Mouse (Mus musculus): ENCODE measurements around the gene Gpx2. TPM values are rescaled to one million over a fixed set of nuclear protein-coding genes. Genes with fewer than 3 reads are reported as not detected.

The Gpx2 gene
- 0.55 and 1.3 TPM in 2 replicates for polyA plus RNA-seq (2016; fragmentation: Nextera tagmentation; extraction: Ambion mirVana)

DNA sequence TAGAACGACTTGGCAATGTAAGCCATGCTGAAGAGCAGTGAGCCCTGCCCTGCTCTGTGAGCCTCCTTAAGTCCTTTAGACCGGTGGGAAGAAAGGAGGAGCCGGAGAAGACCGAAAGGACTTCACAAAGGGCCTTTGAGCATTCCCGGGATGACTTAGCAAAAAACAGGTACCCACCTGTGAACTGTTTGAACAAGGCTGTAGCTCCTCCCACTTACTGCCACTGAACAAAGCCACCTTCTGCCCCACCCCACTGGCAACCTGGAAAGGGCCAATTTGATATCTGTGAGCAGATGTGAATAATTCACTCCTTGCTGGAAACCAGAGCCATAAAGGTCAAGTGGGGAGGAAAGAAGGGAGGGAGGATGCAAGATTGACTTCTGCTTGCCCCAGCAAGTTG is at the start of gene Gpx2:
Gene Gpx2 (minus strand): TSS at position 205 of the 400 bp plus-strand sequence.
- DNase-seq (ENCODE audit: low spot score) = no peak
- H3K36me3 ChIP-seq (replicated peaks) = no peaks in the 10 kb centered on the region
- no peak within 1 kb of the TSS for H3K4me3 ChIP-seq
- H3K27me3 ChIP-seq (replicated peaks; ENCODE audit: low read depth, poor library complexity, severe bottlenecking) = peaks cover 10% of the 10 kb centered on the region; the same call in 1 of the 2 replicates
- H3K4me1 ChIP-seq = peaks cover 22% of the 10 kb centered on the region
- H3K27ac ChIP-seq (replicated peaks) = no peak within 1 kb of the TSS
- 77% methylated on average over 5 of the region's 5 CpGs for WGBS
- no peaks in the 10 kb centered on the region for H3K9me3 ChIP-seq

DNA sequence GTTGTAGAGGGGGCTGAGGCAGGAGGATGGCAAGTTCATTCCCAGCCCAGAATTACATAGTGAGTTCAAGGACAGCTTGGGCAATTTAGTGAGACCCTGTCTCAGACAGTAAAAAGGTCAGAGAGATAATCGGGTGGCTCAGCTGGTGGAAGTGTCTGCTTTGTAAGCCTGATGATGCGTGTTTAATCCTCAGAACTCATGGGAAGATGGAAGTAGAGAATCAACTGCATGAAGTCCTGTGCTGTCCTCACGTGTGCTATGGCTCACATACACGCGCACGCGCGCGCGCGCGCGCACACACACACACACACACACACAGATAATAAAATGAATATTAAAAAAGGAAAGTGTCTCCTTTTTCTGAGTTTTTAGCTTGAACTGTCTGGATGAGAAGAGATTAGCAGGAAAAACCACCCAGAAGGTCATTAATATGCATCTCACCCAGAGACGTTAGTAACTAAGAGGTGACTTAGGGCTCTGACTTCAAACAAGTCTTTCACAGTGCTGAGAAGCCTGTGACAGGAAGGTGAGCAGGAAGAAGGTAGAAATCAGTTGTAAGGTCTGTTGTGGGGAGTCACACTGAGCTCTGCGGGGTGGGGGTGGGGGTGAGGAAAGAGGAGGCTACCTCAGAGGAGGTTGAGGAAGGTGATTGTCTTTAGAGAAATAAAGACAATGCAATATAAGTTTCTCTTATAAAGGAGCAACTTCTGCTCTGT is 49.1 kb upstream of the Gpx2 start:
- Histone ChIP-seq H3K9me3 (no peaks in the 10 kb centered on the region), H3K4me1 (no peaks in the 10 kb centered on the region), H3K4me3 (no peak overlapping the region), H3K27ac (replicated peaks) (no peak overlapping the region), H3K36me3 (replicated peaks) (peaks cover 16% of the 10 kb centered on the region; the same call in 1 of the 2 replicates), H3K27me3 (replicated peaks; ENCODE audit: low read depth, poor library complexity, severe bottlenecking) (no peaks in the 10 kb centered on the region)
- WGBS = 93% methylated on average over 15 of the region's 15 CpGs
- DNase-seq (ENCODE audit: low spot score) = no peak

GRCm38 (mm10) chr12:76840081-76840480 is 44.7 kb upstream of the Gpx2 start:
- WGBS = 79% methylated on average over 6 of the region's 6 CpGs
- Histone ChIP-seq H3K9me3 (no peaks in the 10 kb centered on the region), H3K36me3 (replicated peaks) (0 out of 2 replicates have a peak, but pooled peaks cover 9% of the 10 kb centered on the region), H3K4me3 (no peak overlapping the region), H3K4me1 (peaks cover 13% of the 10 kb centered on the region), H3K27ac (replicated peaks) (no peak overlapping the region), H3K27me3 (replicated peaks; ENCODE audit: low read depth, poor library complexity, severe bottlenecking) (no peaks in the 10 kb centered on the region)
- DNase-seq (ENCODE audit: low spot score) = no peak

- WGBS = 95% methylated on average over 4 of the region's 4 CpGs
- H3K36me3 ChIP-seq (replicated peaks) = 0 out of 2 replicates have a peak, but pooled peaks cover 9% of the 10 kb centered on the region
- no peaks in the 10 kb centered on the region for H3K27me3 ChIP-seq (replicated peaks; ENCODE audit: low read depth, poor library complexity, severe bottlenecking)
- no peak overlapping the region for H3K27ac ChIP-seq (replicated peaks)
- peaks cover 13% of the 10 kb centered on the region for H3K4me1 ChIP-seq
- no peaks in the 10 kb centered on the region for H3K9me3 ChIP-seq
- H3K4me3 ChIP-seq = no peak overlapping the region
- DNase-seq (ENCODE audit: low spot score) = no peak
These were observed 43.9 kb upstream of the Gpx2 start for GRCm38 (mm10) chr12:76839298-76839697.

DNA sequence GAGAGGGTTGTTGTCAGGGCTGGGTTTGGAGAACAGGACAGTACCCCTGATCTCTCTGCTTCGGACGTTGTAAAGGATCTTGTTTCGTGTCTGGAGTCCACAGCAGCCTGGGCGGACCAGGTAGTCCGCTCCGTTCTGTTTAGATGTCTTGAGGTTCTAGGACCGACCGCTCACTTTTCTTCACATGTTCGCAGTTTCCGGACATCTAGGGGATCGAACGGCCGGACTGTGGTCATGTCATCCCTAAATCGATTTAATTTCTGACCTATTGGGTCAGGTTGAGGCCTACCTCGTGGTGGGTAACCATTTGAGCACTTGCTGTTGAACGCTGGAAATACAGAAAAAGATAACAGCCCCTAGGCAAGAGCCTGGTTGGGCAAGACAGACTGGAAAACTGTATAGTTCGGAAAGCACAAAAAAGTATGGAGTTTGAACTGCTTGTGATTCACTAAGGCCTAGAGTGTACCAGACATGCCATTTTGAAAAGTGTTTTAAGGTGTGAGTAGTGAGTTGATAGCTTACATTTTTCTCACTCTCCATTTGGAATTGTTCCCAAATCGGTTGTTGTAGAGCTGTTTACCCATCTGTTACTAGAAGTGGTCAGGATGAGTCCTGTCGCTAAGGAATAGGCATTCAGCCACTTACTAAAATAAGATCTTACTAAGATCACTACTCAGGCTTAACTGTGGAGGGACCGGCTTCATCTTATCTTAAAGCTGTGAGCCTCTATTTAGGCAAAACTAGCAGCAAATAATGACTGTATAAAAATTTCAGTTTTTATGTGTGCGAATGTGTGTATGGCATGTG is 42.7 kb upstream of the Gpx2 start:
- peak overlapping the region; percentile 89 for H3K27ac ChIP-seq (replicated peaks)
- no peak for DNase-seq (ENCODE audit: low spot score)
- no peaks in the 10 kb centered on the region for H3K27me3 ChIP-seq (replicated peaks; ENCODE audit: low read depth, poor library complexity, severe bottlenecking)
- no peaks in the 10 kb centered on the region for H3K9me3 ChIP-seq
- H3K36me3 ChIP-seq (replicated peaks) = 0 out of 2 replicates have a peak, but pooled peaks cover 9% of the 10 kb centered on the region
- peaks cover 13% of the 10 kb centered on the region for H3K4me1 ChIP-seq
- WGBS = 14% methylated on average over 21 of the region's 21 CpGs
- peak overlapping the region; percentile 70 for H3K4me3 ChIP-seq

DNA sequence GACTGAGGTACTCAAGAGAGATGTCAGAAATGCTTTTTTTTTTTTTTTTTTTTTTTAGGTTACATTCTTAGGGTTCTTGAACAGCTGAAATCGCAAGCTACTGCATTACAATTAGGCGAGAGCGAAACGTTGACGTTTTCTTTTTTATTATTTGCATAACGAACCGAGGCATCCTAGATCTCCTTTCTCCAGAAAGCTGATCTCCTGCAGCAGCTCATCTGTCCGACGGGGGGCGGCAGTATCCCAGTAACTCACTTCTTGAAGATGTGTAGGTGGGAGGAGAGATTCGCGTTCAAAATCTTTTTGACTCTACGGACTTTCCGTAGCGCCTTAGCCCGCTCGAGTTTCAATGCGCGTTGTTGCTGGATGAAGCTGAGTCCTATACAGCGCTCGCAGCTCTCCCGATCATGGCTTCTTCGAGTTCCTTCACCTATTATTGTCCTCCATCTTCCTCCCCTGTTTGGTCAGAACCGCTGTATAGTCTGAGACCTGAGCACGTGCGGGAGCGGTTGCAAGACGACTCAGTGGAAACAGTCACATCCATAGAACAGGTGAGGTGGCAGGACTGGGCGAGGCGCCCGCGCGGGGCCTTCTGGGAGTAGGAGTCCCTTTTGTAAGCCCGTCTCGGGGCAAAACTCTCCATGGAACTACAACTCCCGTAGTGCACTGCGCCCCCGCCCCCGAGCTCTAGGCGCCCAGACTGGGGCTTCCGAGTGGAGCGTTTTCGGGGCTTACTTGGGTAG is 41.9 kb upstream of the Gpx2 start:
- DNase-seq (ENCODE audit: low spot score) = peak; percentile 97
- H3K27ac ChIP-seq (replicated peaks) = peak overlapping the region; percentile 89
- 0 out of 2 replicates have a peak, but pooled peaks cover 7% of the 10 kb centered on the region for H3K36me3 ChIP-seq (replicated peaks)
- under 1% methylated on average over 43 of the region's 43 CpGs for whole genome bisulfite sequencing
- H3K9me3 ChIP-seq = no peaks in the 10 kb centered on the region
- H3K4me1 ChIP-seq = peaks cover 13% of the 10 kb centered on the region
- peak overlapping the region; percentile 70 for H3K4me3 ChIP-seq
- no peaks in the 10 kb centered on the region for H3K27me3 ChIP-seq (replicated peaks; ENCODE audit: low read depth, poor library complexity, severe bottlenecking)

- no peak overlapping the region for H3K27ac ChIP-seq (replicated peaks)
- H3K27me3 ChIP-seq (replicated peaks; ENCODE audit: low read depth, poor library complexity, severe bottlenecking) = no peaks in the 10 kb centered on the region
- peaks cover 2% of the 10 kb centered on the region; the same call in 1 of the 2 replicates for H3K4me1 ChIP-seq
- H3K36me3 ChIP-seq (replicated peaks) = no peaks in the 10 kb centered on the region
- no peak overlapping the region for H3K4me3 ChIP-seq
- WGBS = 4% methylated on average over 3 of the region's 3 CpGs
- H3K9me3 ChIP-seq = no peaks in the 10 kb centered on the region
- no peak for DNase-seq (ENCODE audit: low spot score)
These were observed 37.4 kb upstream of the Gpx2 start for GRCm38 (mm10) chr12:76832704-76833103.

- no peaks in the 10 kb centered on the region for H3K36me3 ChIP-seq (replicated peaks)
- no peaks in the 10 kb centered on the region for H3K9me3 ChIP-seq
- H3K4me3 ChIP-seq = no peak overlapping the region
- peaks cover 29% of the 10 kb centered on the region for H3K4me1 ChIP-seq
- H3K27me3 ChIP-seq (replicated peaks; ENCODE audit: low read depth, poor library complexity, severe bottlenecking) = peaks cover 58% of the 10 kb centered on the region
- DNase-seq (ENCODE audit: low spot score) = no peak
- no peak overlapping the region for H3K27ac ChIP-seq (replicated peaks)
- 75% methylated on average over 4 of the region's 4 CpGs for WGBS
These were observed 29.9 kb upstream of the Gpx2 start for GRCm38 (mm10) chr12:76825283-76825682.

- peak within 1 kb of the TSS; percentile 88 for H3K27ac ChIP-seq (replicated peaks)
- peak within 1 kb of the TSS; percentile 78 for H3K4me3 ChIP-seq
- H3K4me1 ChIP-seq = peaks cover 49% of the 10 kb centered on the region
- no peak for DNase-seq (ENCODE audit: low spot score)
- peaks cover 80% of the 10 kb centered on the region for H3K27me3 ChIP-seq (replicated peaks; ENCODE audit: low read depth, poor library complexity, severe bottlenecking)
- 2% methylated on average over 17 of the region's 17 CpGs for WGBS
- H3K36me3 ChIP-seq (replicated peaks) = no peaks in the 10 kb centered on the region
- H3K9me3 ChIP-seq = no peaks in the 10 kb centered on the region
These were observed 27.3 kb upstream of the Gpx2 start, which contains the start of gene Rab15 for GRCm38 (mm10) chr12:76822651-76823041. Gene Rab15, minus strand, starts transcription at chr12:76822908.

GRCm38 (mm10) chr12:76822002-76822650 is 26.8 kb upstream of the Gpx2 start:
- Histone ChIP-seq H3K4me3 (peak overlapping the region; percentile 78), H3K27ac (replicated peaks) (peak overlapping the region; percentile 88), H3K9me3 (no peaks in the 10 kb centered on the region), H3K36me3 (replicated peaks) (no peaks in the 10 kb centered on the region), H3K27me3 (replicated peaks; ENCODE audit: low read depth, poor library complexity, severe bottlenecking) (peaks cover 80% of the 10 kb centered on the region), H3K4me1 (peaks cover 54% of the 10 kb centered on the region)
- DNase-seq (ENCODE audit: low spot score) = peak; percentile 67
- WGBS = under 1% methylated on average over 66 of the region's 66 CpGs

DNA sequence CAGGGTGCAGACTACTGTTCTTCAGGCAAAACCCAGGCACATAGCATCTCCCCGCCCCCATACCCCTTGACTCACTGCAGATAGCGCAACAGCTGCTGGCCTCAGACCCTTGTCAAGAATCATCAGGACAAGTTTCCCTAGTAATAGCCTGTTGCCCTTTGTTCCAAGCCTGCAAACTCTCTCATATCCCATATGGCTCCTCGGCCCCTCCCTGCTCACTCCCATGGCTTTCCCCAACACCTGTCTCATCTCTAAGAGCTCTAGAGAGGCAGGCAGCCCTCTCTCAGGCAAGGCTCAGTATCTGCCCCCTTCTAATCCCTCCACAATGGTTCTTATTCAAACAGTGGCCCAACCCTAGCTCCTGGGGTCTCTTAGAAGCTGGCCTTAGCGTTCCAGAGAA is 25.3 kb upstream of the Gpx2 start:
- WGBS = 51% methylated on average over 4 of the region's 4 CpGs
- Histone ChIP-seq H3K27me3 (replicated peaks; ENCODE audit: low read depth, poor library complexity, severe bottlenecking) (peaks cover 83% of the 10 kb centered on the region), H3K4me1 (peaks cover 66% of the 10 kb centered on the region), H3K27ac (replicated peaks) (no peak overlapping the region), H3K9me3 (no peaks in the 10 kb centered on the region), H3K36me3 (replicated peaks) (no peaks in the 10 kb centered on the region), H3K4me3 (peak overlapping the region; percentile 78; the same call in 1 of the 2 replicates)
- DNase-seq (ENCODE audit: low spot score) = peak; percentile 14

DNA sequence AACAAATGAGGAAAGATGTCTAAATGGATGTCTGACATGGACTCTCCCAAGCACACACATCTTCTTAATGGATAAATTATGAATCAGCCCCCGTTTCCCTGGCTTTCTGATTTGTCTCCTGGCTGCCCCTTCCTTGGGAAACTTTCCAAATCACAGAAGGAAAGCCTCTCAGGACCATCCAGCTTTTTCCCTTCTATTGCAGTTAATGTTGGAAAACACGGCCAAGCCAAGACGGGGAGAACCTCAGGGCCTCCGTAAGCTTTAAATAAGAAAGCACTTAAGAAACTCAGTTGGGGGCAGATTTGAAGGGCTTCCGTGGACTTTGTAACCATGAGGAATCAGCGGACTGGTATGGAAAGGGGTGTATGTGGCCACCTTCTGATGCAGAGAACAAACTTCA is 24.5 kb upstream of the Gpx2 start:
- Histone ChIP-seq H3K27me3 (replicated peaks; ENCODE audit: low read depth, poor library complexity, severe bottlenecking) (peaks cover 75% of the 10 kb centered on the region), H3K27ac (replicated peaks) (no peak overlapping the region), H3K4me3 (no peak overlapping the region), H3K36me3 (replicated peaks) (no peaks in the 10 kb centered on the region), H3K9me3 (no peaks in the 10 kb centered on the region), H3K4me1 (peaks cover 70% of the 10 kb centered on the region)
- no peak for DNase-seq (ENCODE audit: low spot score)
- WGBS = 76% methylated on average over 6 of the region's 6 CpGs
